Mouse (Mus musculus) kidney, adult 9 months (tissue): ENCODE measurements around the gene Mylk2.

Experiments
- DNase-seq: peaks from one replicate; pipeline ENCODE4 v3.0.0; 2022

Mylk2 gene

DNA sequence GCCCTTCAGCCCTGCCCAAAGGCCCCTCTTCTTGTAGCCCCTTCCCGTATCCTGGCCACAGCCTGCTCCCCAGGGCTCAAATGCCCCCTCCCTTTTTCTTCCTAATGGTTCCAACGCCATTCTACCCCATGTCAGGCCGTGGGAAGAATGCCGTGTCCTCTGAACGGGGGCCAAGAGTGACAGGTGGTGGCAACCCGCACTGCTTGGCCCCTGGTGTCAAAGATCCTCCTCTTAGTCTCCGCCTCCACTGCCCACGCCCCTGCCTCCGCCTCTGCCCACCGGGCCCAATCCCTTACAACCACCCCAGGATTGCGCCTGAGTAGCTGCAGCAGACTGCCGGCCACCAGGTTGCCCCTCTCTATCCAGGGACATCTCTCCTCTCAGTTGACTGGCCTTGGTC lies at the start of gene Mylk2:
TSS of gene Mylk2 (plus strand) at position 322 of the 400 bp plus-strand sequence.
- no peak for DNase-seq

DNA sequence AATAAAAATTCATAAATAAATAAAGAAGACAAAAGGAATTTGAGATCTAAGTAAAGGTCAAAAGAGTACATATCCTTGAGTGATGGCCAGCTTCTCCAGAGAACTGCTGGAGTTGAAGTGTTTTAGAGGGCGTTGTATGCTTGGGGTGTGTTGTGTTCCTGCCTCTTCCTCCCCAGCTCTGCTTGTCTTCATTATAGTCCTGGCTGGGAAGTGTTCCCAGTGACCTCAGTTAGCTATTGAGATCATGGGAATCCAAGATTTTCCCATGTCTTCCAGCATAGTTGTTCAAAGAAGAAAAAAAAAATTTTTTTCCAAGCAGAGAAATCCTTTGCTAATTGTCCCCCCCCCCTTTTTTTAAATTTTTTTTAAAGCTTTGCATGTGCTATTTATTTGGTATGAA lies 49.3 kb upstream of the Mylk2 start:
- DNase-seq, result no peak

- DNase-seq, result no peak
Measured at GRCm38 (mm10) chr2:152862638-152863037, 48.5 kb upstream of the Mylk2 start.

- DNase-seq, result no peak
Measured at GRCm38 (mm10) chr2:152863346-152863745, 47.8 kb upstream of the Mylk2 start.

GRCm38 (mm10) chr2:152878239-152878638 lies 32.9 kb upstream of the Mylk2 start:
- DNase-seq, result no peak

DNA sequence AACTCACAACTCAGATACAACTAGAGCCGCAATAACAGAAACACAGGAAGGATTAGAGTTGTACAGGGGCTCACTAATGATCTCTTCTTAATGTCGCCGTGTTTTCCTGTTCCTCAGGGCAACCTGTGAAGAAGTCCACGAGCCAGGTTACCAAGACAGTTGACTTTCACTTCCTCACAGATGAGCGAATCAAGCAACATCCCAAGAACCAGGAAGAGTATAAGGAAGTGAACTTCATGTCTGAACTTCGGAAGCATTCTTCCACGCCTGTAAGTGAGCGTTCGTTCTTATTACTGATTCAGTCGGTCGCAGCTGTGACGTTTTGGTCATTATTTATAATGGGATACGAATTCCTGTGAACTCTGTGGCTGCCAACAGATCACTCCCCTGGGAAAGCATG lies 30.3 kb upstream of the Mylk2 start:
- DNase-seq, result no peak

- no peak for DNase-seq
Measured at GRCm38 (mm10) chr2:152884101-152884645, 27.0 kb upstream of the Mylk2 start.

- DNase-seq, result no peak
Measured at GRCm38 (mm10) chr2:152887230-152887629, 23.9 kb upstream of the Mylk2 start.

GRCm38 (mm10) chr2:152888774-152889173 lies 22.4 kb upstream of the Mylk2 start:
- no peak for DNase-seq

- DNase-seq, result peak; percentile 62
Measured at GRCm38 (mm10) chr2:152895834-152896233, 15.3 kb upstream of the Mylk2 start.

GRCm38 (mm10) chr2:152896926-152897325 lies 14.2 kb upstream of the Mylk2 start:
- no peak for DNase-seq

DNA sequence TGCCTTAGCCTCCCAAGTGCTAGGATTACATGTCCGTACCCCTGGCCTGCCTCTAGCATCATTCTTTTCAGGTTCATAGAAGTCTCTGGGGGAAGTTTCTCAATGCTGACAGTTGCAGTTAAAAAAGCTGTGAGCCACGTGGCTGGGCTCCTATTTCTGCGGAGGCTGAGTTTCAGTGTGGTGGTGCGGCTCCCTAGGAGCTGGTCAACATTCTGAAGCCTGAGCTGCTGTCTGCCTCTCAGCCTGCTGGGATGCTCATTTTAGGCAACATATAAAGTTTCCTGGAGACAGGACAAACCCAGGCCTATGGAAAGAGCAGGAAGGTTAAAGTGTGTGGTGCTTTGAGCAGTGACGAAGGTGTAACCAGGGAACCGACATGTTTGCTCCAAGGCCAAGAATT lies 12.1 kb upstream of the Mylk2 start:
- DNase-seq, result no peak

DNA sequence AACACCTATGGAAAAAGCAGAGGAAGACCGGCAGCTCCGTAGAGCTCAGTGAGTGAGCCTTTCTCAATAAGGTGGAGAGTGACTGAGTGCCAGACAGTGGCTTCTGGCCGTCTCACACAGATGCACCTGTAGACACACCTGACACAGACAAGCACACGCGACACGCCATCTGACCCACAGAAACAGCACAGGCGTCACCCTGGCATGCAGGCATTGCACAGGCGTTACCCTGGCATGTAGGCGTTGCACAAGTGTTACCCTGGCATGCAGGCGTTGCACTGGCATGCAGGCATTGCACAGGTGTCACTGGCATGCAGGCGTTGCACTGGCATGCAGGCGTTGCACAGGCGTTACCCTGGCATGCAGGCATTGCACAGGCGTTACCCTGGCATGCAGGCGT lies 9.9 kb upstream of the Mylk2 start:
- no peak for DNase-seq

- DNase-seq, result no peak
Measured at GRCm38 (mm10) chr2:152902658-152903057, 8.5 kb upstream of the Mylk2 start.

DNA sequence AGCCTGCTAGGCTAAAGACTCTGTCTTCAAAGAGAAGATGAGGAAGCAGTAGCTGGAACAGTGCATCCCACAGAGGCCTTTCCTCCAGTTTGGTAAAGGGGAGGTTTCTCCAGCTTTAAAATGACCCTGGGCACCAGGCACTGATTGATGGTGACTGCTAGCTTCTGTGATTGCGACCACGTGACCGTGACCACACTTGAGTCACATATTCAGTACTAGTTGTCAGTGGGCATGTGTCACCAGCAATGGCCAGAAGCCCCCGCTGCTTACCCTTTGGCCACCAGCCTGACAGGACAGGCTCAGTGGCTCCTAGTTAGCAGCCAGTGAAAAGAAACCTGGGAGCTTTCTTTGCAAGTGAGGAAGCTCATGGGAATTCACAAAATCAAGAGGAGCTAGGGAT lies 7.6 kb upstream of the Mylk2 start:
- no peak for DNase-seq

DNA sequence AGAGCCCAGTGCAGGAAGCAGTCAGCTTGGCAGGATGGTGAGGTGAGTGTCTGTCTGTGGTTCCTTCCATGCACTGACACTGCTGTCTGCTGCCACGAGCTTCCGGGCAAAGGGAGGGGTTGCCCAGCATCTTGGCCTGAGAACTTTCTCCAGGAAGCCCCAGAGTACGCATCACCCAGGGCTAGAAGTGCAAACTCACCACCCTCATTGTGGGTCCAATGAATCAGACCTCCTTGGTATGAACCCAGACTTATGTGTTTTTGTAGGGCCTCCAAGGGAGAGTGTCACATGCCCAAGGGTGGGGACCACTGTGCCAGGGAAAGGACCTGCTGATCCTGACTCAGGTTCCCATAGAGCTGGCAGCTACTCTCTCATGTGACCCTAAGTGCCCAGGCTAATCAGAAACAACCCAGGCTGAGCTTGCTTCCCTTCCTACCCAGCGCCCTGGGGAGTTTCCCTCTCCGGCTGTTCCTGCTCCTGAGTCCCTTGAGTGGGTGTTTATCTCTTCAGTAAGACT lies 7.0 kb upstream of the Mylk2 start:
- DNase-seq, result no peak

GRCm38 (mm10) chr2:152905036-152905829 lies 5.9 kb upstream of the Mylk2 start:
- DNase-seq, result no peak

DNA sequence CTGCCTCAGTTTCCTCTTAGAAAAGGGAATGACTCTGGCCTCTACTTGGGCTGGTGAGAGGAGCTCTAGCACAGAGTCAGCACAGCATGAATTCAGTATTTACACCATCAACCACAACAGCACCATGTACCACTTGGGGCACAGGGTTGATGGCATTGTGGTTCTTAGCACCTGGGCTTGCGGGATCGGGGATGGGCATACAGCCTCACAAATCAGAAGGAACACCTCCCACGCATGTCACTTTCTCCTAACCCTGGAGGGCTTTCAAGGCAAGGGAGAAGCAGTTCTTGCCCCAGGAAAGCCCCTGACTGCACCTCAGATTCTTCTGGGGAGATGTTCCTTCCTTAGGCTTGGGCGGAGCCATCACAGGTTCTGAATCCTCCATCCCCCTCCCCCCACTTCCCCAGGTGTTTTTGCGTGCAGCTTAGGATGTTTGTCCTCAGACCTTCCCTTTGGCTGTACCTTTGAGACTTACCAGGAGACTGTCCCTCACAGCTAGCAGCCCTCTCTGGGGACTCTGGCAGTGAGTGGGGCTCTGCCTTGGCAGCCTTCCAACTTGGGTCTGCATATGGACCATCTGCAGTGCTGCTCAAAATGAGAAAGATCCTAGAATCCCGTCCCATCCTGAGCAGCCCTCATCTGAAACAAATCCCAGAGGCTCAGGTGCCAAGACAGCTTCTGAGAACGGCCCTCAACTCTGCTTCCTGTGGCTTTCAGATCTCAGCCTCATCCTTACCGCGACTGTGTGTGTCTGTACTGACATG lies 4.7 kb upstream of the Mylk2 start:
- no peak for DNase-seq

DNA sequence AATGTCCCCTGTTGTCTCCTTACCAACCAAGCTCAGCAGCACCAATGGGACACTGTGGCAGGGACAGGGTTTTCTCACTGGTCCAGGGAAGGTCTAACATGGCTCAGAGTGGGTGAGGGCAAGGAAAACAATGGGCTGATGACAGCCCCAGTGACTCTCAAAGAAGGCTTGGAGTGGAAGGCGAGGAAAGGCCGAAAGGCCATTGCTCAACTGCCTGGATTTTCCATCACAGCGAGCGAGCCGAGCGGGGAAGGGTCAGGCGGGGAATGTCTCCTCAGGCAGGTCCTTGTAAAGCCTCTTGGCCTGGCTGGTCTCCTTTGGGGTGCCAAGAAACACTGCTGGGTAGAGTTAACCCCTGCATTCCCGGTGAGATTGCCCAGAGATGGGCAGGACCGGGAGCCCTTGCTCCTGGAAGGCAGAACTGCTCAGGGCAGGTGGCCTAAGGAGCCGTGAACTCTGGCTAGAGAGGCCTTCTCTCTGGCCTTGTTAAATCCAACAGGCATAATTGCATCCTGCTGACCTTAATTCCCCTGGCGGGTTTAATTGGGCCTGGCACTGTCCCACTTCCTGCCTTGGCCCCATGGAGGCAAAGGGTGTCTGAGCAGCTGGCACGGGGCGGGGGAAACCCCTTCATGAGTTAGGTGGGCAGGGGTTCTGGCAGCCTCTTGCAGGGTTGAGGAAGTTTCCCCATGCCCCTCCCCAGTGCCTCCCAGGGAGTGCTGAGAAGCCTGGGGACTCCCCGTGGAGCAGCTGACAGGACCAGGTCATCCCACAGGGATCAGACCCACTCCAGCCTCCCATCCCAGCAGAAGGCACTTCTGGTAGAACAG lies 3.8 kb upstream of the Mylk2 start:
- DNase-seq, result no peak

- no peak for DNase-seq
Measured at GRCm38 (mm10) chr2:152909848-152910247, 1.3 kb upstream of the Mylk2 start.

- DNase-seq, result no peak
Measured at GRCm38 (mm10) chr2:152911432-152911831, 280 bp downstream of the Mylk2 start.

DNA sequence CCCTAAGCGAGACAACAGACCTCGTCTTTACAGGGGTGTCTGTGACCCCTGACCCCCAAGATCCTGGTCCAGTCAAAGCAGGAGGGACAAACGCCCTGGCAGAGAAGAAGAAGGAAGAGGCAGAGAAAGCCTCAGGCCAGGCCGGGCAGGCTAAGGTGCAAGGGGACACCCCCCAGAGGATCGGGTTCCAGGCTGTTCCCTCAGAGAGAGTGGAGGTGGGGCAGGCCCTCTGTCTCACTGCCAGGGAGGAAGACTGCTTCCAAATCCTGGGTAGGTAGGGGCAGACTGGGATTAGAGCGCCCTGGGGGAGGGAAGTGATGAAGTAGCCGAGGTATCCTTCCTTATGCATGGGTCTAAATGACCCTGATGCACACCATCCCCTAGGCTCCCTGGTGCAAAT lies 2.3 kb downstream of the Mylk2 start:
- no peak for DNase-seq
